Mouse (Mus musculus): ENCODE measurements around the gene P3h4. TPM values are rescaled to one million over a fixed set of nuclear protein-coding genes. Genes with fewer than 3 reads are reported as not detected.
A peak's percentile ranks its signal among the peaks of the same experiment; 100 is the strongest.
"Not testable (repeated sequence)": the region's sequence is repeated elsewhere in the genome, so short reads cannot be mapped to it uniquely, and the experiment has no call there.

P3h4 gene
- total RNA-seq, 2 experiments from 2014 or later, result 9.4 to 9.5 TPM

- DNase-seq (ENCODE audit: low spot score in 2 of 2), result no peak
- TF ChIP-seq CTCF (conservative IDR thresholded peaks at IDR 0.05), result no peak
- Histone ChIP-seq H3K4me3 (no peak overlapping the region), H3K27ac (no peak overlapping the region)
These were observed 32.0 kb downstream of the P3h4 start for GRCm38 (mm10) chr11:100382682-100383081.

- Histone ChIP-seq H3K4me3 (no peak overlapping the region), H3K27ac (no peak overlapping the region)
- DNase-seq (ENCODE audit: low spot score in 2 of 2), result no peak
- TF ChIP-seq CTCF (conservative IDR thresholded peaks at IDR 0.05), result no peak
These were observed 35.3 kb downstream of the P3h4 start for GRCm38 (mm10) chr11:100379311-100379710.

GRCm38 (mm10) chr11:100378446-100378845 is 36.2 kb downstream of the P3h4 start:
- H3K4me3 ChIP-seq, result no peak overlapping the region
- no peak overlapping the region for H3K27ac ChIP-seq
- DNase-seq (ENCODE audit: low spot score in 2 of 2), result no peak
- TF ChIP-seq CTCF (conservative IDR thresholded peaks at IDR 0.05), result no peak

- no peak overlapping the region for H3K4me3 ChIP-seq
These were observed 36.6 kb downstream of the P3h4 start for GRCm38 (mm10) chr11:100377989-100378388.

GRCm38 (mm10) chr11:100376746-100377389 is 37.8 kb downstream of the P3h4 start:
- no peak for DNase-seq (ENCODE audit: low spot score in 2 of 2)
- no peak overlapping the region for H3K27ac ChIP-seq
- TF ChIP-seq CTCF (conservative IDR thresholded peaks at IDR 0.05), result no peak
- no peak overlapping the region for H3K4me3 ChIP-seq

More at GRCm38 (mm10) chr11:100377989-100378388, 36.6 kb downstream of the P3h4 start:
- DNase-seq (ENCODE audit: low spot score in 2 of 2), result no peak
- no peak overlapping the region for H3K27ac ChIP-seq
- TF ChIP-seq CTCF (conservative IDR thresholded peaks at IDR 0.05), result no peak

GRCm38 (mm10) chr11:100376005-100376404 is 38.6 kb downstream of the P3h4 start:
- Histone ChIP-seq H3K27ac (no peak overlapping the region), H3K4me3 (no peak overlapping the region)
- no peak for TF ChIP-seq CTCF (conservative IDR thresholded peaks at IDR 0.05)
- no peak for DNase-seq (ENCODE audit: low spot score in 2 of 2)

GRCm38 (mm10) chr11:100375127-100375526 is 39.5 kb downstream of the P3h4 start:
- no peak overlapping the region for H3K4me3 ChIP-seq
- no peak for DNase-seq (ENCODE audit: low spot score in 2 of 2)
- TF ChIP-seq CTCF (conservative IDR thresholded peaks at IDR 0.05), result no peak
- no peak overlapping the region for H3K27ac ChIP-seq

GRCm38 (mm10) chr11:100371981-100372558 is 42.6 kb downstream of the P3h4 start:
- no peak for TF ChIP-seq CTCF (conservative IDR thresholded peaks at IDR 0.05)
- no peak for DNase-seq (ENCODE audit: low spot score in 2 of 2)
- no peak overlapping the region for H3K27ac ChIP-seq

GRCm38 (mm10) chr11:100369822-100370221 is 44.8 kb downstream of the P3h4 start:
- H3K4me3 ChIP-seq, result no peak overlapping the region
- no peak overlapping the region for H3K27ac ChIP-seq
- no peak for TF ChIP-seq CTCF (conservative IDR thresholded peaks at IDR 0.05)
- no peak for DNase-seq (ENCODE audit: low spot score in 2 of 2)

More at GRCm38 (mm10) chr11:100371981-100372558, 42.6 kb downstream of the P3h4 start:
- H3K4me3 ChIP-seq, result no peak overlapping the region

- no peak for TF ChIP-seq CTCF (conservative IDR thresholded peaks at IDR 0.05)
- no peak for DNase-seq (ENCODE audit: low spot score in 2 of 2)
- H3K4me3 ChIP-seq, result no peak overlapping the region
- H3K27ac ChIP-seq, result no peak overlapping the region
These were observed 45.5 kb downstream of the P3h4 start for GRCm38 (mm10) chr11:100369145-100369544.

- H3K4me3 ChIP-seq, result no peak overlapping the region
- H3K27ac ChIP-seq, result no peak overlapping the region
- peak; percentile 84 for TF ChIP-seq CTCF (conservative IDR thresholded peaks at IDR 0.05)
- DNase-seq (ENCODE audit: low spot score in 2 of 2), result peak in 1 of 2 experiments; percentile 66
These were observed 51.6 kb downstream of the P3h4 start for GRCm38 (mm10) chr11:100362979-100363562.

- Histone ChIP-seq H3K27ac (no peak overlapping the region), H3K4me3 (no peak overlapping the region)
- peak; percentile 66 to 85 for DNase-seq (ENCODE audit: low spot score in 2 of 2)
- TF ChIP-seq CTCF (conservative IDR thresholded peaks at IDR 0.05), result peak; percentile 92
These were observed 52.2 kb downstream of the P3h4 start for GRCm38 (mm10) chr11:100362209-100362978.

GRCm38 (mm10) chr11:100361059-100361458 is 53.6 kb downstream of the P3h4 start:
- H3K4me3 ChIP-seq; H3K27ac ChIP-seq; DNase-seq (ENCODE audit: low spot score in 2 of 2): not testable (repeated sequence)

All from layer of hippocampus, adult 2 months (tissue).